Mouse (Mus musculus) embryonic facial prominence, embryonic 13.5 days (tissue): Measurements from ENCODE around the gene Gpr15. TPM values are rescaled to one million over a fixed set of nuclear protein-coding genes. Genes with fewer than 3 reads are reported as not detected.
A peak's percentile ranks its signal among the peaks of the same experiment; 100 is the strongest.

ENCODE experiments used
- ATAC-seq: fragments of 200-750 bp; cut with Nextera tagmentation; 2 replicates; pipeline ENCODE4 v1.8.0; 2017; ENCODE audit warnings: low read depth; ENCODE audit not compliant: insufficient number of reproducible peaks, insufficient read depth, low FRiP score, low TSS enrichment
- H3K27ac ChIP-seq: fragments of 300-500 bp; sonication (generic); 2 replicates; pipeline ENCODE4 v1.5.1; 2015; ENCODE audit warnings: moderate library complexity, mild to moderate bottlenecking, inconsistent platforms
- H3K27me3 ChIP-seq: fragments of 300-500 bp; sonication (generic); 2 replicates; pipeline ENCODE4 v1.6.1; 2015; ENCODE audit warnings: mild to moderate bottlenecking, inconsistent platforms
- H3K36me3 ChIP-seq: fragments of 300-500 bp; sonication (generic); 2 replicates; pipeline ENCODE4 v1.6.1; 2015; ENCODE audit warnings: mild to moderate bottlenecking, inconsistent platforms
- H3K4me1 ChIP-seq: fragments of 300-500 bp; sonication (generic); 2 replicates; pipeline ENCODE4 v1.6.1; 2015; ENCODE audit warnings: inconsistent platforms
- H3K4me2 ChIP-seq: fragments of 300-500 bp; sonication (generic); 2 replicates; pipeline ENCODE4 v1.6.1; 2015; ENCODE audit warnings: moderate library complexity, mild to moderate bottlenecking, inconsistent platforms
- H3K4me3 ChIP-seq: fragments of 300-500 bp; sonication (generic); 2 replicates; pipeline ENCODE4 v1.5.1; 2015; ENCODE audit warnings: mild to moderate bottlenecking, inconsistent platforms
- H3K9ac ChIP-seq: fragments of 300-500 bp; sonication (generic); 2 replicates; pipeline ENCODE4 v1.6.1; 2015; ENCODE audit warnings: mild to moderate bottlenecking, inconsistent platforms
- H3K9me3 ChIP-seq: fragments of 300-500 bp; sonication (generic); 2 replicates; pipeline ENCODE4 v1.6.1; 2016; ENCODE audit warnings: inconsistent platforms
- WGBS: fragments of 180-500 bp; shearing (Covaris S2); methylation state at CpG from one replicate; pipeline ENCODE4 v1.1.7; 2015; ENCODE audit warnings: mixed read lengths; 5-methylcytosine and 5-hydroxymethylcytosine counted together
- polyA plus RNA-seq: library from polyadenylated mRNA; unstranded; fragments of >200 nt; fragmentation: Nextera tagmentation; extraction: Ambion mirVana; gene quantifications from 2 replicates; pipeline ENCODE4 v1.2.1, GENCODE M21; 2015

Gpr15 gene
- 0.21 TPM in 1 of 2 replicates, not detected in the other for polyA plus RNA-seq

- Histone ChIP-seq H3K4me1 (no peaks in the 10 kb centered on the region), H3K4me2 (no peak within 1 kb of the TSS), H3K9me3 (no peaks in the 10 kb centered on the region), H3K4me3 (no peak within 1 kb of the TSS), H3K9ac (no peak within 1 kb of the TSS), H3K27me3 (no peaks in the 10 kb centered on the region), H3K27ac (no peak within 1 kb of the TSS), H3K36me3 (no peaks in the 10 kb centered on the region)
- 89% methylated on average over 7 of the region's 7 CpGs for WGBS
- no peak for ATAC-seq
These were observed at the start of gene Gpr15 for GRCm38 (mm10) chr16:58718666-58719120. Gene Gpr15 (minus strand): TSS chr16:58719070.

- no peaks in the 10 kb centered on the region for H3K9me3 ChIP-seq
- no peak for ATAC-seq
- no peak within 1 kb of the TSS for H3K27ac ChIP-seq
- no peaks in the 10 kb centered on the region for H3K4me1 ChIP-seq
- H3K27me3 ChIP-seq: no peaks in the 10 kb centered on the region
- no peak within 1 kb of the TSS for H3K4me3 ChIP-seq
- no peak within 1 kb of the TSS for H3K4me2 ChIP-seq
- no peak within 1 kb of the TSS for H3K9ac ChIP-seq
- 71% methylated on average over 1 of the region's 1 CpGs for WGBS
- no peaks in the 10 kb centered on the region for H3K36me3 ChIP-seq
These were observed 44.2 kb upstream of the Gpr15 start, which contains the start of gene Olfr172 for GRCm38 (mm10) chr16:58763076-58763475. Gene Olfr172 (minus strand): TSS chr16:58763176.

GRCm38 (mm10) chr16:58756191-58756590 is 37.3 kb upstream of the Gpr15 start:
- H3K4me2 ChIP-seq: no peak overlapping the region
- no peak for ATAC-seq
- no peaks in the 10 kb centered on the region for H3K27me3 ChIP-seq
- no peak overlapping the region for H3K27ac ChIP-seq
- no peaks in the 10 kb centered on the region for H3K36me3 ChIP-seq
- H3K9me3 ChIP-seq: no peaks in the 10 kb centered on the region
- no peaks in the 10 kb centered on the region for H3K4me1 ChIP-seq
- no peak overlapping the region for H3K9ac ChIP-seq
- H3K4me3 ChIP-seq: no peak overlapping the region

DNA sequence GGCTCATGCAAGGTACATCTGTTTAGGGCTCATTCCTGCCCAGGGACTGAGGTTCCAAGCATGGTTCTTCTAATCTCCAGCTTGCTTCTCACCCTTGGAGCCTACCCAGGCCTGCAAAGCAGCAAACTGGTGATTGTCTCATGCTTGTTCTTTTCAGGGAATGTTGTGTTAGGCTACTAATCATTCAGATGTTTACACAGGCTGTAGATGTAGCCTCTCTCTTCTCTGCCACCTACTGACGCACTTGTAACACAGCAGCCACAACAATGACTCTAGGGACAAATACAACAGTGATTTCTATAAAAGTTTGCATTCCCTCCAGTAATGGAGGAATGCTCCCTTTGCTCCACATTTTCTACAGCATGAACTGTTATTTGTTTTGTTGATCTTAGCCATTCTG is 32.4 kb upstream of the Gpr15 start:
- WGBS: 21% methylated on average over 1 of the region's 1 CpGs
- H3K9me3 ChIP-seq: no peaks in the 10 kb centered on the region
- ATAC-seq: no peak
- H3K4me1 ChIP-seq: no peaks in the 10 kb centered on the region
- H3K27ac ChIP-seq: no peak overlapping the region
- H3K4me3 ChIP-seq: no peak overlapping the region
- no peaks in the 10 kb centered on the region for H3K27me3 ChIP-seq
- H3K36me3 ChIP-seq: no peaks in the 10 kb centered on the region
- H3K9ac ChIP-seq: no peak overlapping the region
- H3K4me2 ChIP-seq: no peak overlapping the region

DNA sequence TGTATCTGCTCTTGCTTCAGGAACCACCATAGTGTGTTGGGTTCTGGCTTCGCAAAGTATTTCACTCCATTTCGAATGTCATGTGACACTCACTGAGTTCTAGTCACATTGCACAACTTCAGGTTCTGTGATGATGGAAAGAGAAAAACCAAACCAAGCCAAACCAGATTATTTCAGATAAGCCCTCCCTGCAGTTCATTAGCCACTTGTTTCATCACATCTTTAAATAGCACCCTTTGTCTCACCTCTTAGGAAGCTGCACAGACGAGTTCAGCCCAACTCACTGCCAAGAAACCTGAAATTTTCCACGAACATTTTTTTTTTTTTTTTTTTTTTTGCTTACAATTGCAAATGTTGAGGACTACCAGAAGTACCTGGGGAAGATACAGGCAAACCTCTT is 27.8 kb upstream of the Gpr15 start:
- Histone ChIP-seq H3K4me1 (no peaks in the 10 kb centered on the region), H3K27me3 (no peaks in the 10 kb centered on the region), H3K36me3 (no peaks in the 10 kb centered on the region), H3K9me3 (no peaks in the 10 kb centered on the region), H3K27ac (no peak overlapping the region), H3K4me2 (no peak overlapping the region), H3K9ac (no peak overlapping the region), H3K4me3 (no peak overlapping the region)
- ATAC-seq: no peak
- 64% methylated on average over 4 of the region's 4 CpGs for WGBS

GRCm38 (mm10) chr16:58740751-58741150 is 21.9 kb upstream of the Gpr15 start:
- Histone ChIP-seq H3K4me3 (no peak overlapping the region), H3K4me1 (no peaks in the 10 kb centered on the region), H3K9me3 (no peaks in the 10 kb centered on the region), H3K27me3 (no peaks in the 10 kb centered on the region), H3K36me3 (no peaks in the 10 kb centered on the region), H3K9ac (no peak overlapping the region), H3K27ac (no peak overlapping the region), H3K4me2 (no peak overlapping the region)
- ATAC-seq: no peak
- WGBS: 93% methylated on average over 5 of the region's 5 CpGs

DNA sequence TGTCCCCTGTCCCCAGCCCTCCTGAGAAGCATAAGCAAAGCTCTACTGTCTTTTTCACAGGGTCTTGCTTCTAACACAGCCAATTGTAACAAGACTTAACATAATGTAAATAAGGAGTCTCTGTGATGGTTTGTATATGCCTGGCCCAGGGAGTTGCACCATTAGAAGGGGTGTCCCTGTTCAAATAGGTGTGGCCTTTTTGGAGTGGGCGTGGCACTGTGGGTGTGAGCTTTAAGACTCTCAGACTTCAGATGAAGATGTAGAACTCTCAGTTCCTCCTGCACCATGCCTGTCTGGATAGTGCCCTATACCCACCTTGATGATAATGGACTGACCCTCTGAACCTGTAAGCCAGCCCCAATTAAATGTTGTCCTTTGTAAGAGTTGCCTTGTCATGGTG is 19.9 kb upstream of the Gpr15 start:
- no peak for ATAC-seq
- no peak overlapping the region for H3K27ac ChIP-seq
- H3K9ac ChIP-seq: no peak overlapping the region
- no peak overlapping the region for H3K4me3 ChIP-seq
- no peak overlapping the region for H3K4me2 ChIP-seq
- H3K4me1 ChIP-seq: no peaks in the 10 kb centered on the region
- H3K27me3 ChIP-seq: no peaks in the 10 kb centered on the region
- H3K9me3 ChIP-seq: no peaks in the 10 kb centered on the region
- H3K36me3 ChIP-seq: peaks cover 13% of the 10 kb centered on the region
- 96% methylated on average over 1 of the region's 1 CpGs for WGBS

GRCm38 (mm10) chr16:58738205-58738604 is 19.3 kb upstream of the Gpr15 start:
- Histone ChIP-seq H3K4me2 (no peak overlapping the region), H3K4me1 (no peaks in the 10 kb centered on the region), H3K9ac (no peak overlapping the region), H3K36me3 (peaks cover 18% of the 10 kb centered on the region), H3K27me3 (no peaks in the 10 kb centered on the region), H3K4me3 (no peak overlapping the region), H3K27ac (no peak overlapping the region), H3K9me3 (no peaks in the 10 kb centered on the region)
- no peak for ATAC-seq
- WGBS: 75% methylated on average over 4 of the region's 4 CpGs

GRCm38 (mm10) chr16:58728176-58728671 is 9.4 kb upstream of the Gpr15 start:
- Histone ChIP-seq H3K4me2 (peak overlapping the region; percentile 61), H3K27ac (peak overlapping the region; percentile 83), H3K4me1 (peaks cover 11% of the 10 kb centered on the region), H3K36me3 (peaks cover 31% of the 10 kb centered on the region), H3K27me3 (no peaks in the 10 kb centered on the region), H3K9me3 (no peaks in the 10 kb centered on the region), H3K9ac (peak overlapping the region; percentile 81), H3K4me3 (peak overlapping the region; percentile 79)
- under 1% methylated on average over 29 of the region's 31 CpGs for WGBS
- peak; percentile 91 for ATAC-seq

DNA sequence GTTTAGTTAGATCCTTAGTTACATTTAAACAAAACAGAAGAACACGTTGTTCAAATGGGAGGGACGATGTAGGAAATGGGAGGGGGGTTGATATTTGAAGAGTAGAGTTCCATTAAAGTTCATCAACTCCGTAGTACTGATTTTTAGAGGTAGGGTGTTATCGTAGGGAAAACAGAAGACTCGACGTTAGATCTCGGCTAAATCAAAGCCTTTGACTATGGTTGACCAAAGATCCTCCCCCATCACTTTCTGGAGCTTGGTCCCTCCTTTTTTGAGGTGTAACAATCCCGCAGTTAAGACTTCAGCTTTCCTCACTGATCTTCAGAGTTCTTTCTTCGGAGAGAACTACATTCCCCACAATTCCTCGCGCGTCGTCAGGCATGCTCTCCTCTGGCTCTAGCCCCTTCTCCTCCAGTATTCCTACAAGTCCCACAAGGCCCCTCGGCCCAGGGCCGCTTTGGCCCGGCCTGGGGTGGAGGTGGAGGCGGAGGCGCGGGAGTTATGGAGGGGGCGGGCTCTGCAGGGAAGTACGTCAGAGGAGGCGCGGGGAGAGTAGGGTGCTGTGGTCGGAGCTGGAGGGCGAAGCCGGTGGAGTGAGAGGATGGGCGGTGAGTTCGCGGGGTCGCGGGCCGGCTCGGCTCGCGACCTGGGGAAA is 8.7 kb upstream of the Gpr15 start, which contains the start of gene Cldnd1:
TSS of gene Cldnd1 (plus strand) at position 434 of the 655 bp plus-strand sequence.
- Histone ChIP-seq H3K9me3 (no peaks in the 10 kb centered on the region), H3K4me3 (peak within 1 kb of the TSS; percentile 79), H3K4me1 (peaks cover 11% of the 10 kb centered on the region), H3K9ac (peak within 1 kb of the TSS; percentile 81), H3K27me3 (no peaks in the 10 kb centered on the region), H3K36me3 (peaks cover 25% of the 10 kb centered on the region), H3K4me2 (peak within 1 kb of the TSS; percentile 61), H3K27ac (peak within 1 kb of the TSS; percentile 83)
- 2% methylated on average over 35 of the region's 35 CpGs for WGBS
- ATAC-seq: peak; percentile 100

- Histone ChIP-seq H3K27me3 (no peaks in the 10 kb centered on the region), H3K4me3 (peak overlapping the region; percentile 79), H3K27ac (no peak overlapping the region), H3K4me1 (peaks cover 11% of the 10 kb centered on the region), H3K9ac (no peak overlapping the region), H3K36me3 (peaks cover 18% of the 10 kb centered on the region), H3K9me3 (no peaks in the 10 kb centered on the region), H3K4me2 (peak overlapping the region; percentile 61)
- 71% methylated on average over 11 of the region's 11 CpGs for WGBS
- no peak for ATAC-seq
These were observed 8.0 kb upstream of the Gpr15 start for GRCm38 (mm10) chr16:58726680-58727476.

- 84% methylated on average over 2 of the region's 2 CpGs for WGBS
- no peak overlapping the region for H3K27ac ChIP-seq
- ATAC-seq: no peak
- H3K4me1 ChIP-seq: no peaks in the 10 kb centered on the region
- H3K9ac ChIP-seq: no peak overlapping the region
- no peak overlapping the region for H3K4me3 ChIP-seq
- H3K36me3 ChIP-seq: no peaks in the 10 kb centered on the region
- H3K27me3 ChIP-seq: no peaks in the 10 kb centered on the region
- no peaks in the 10 kb centered on the region for H3K9me3 ChIP-seq
- H3K4me2 ChIP-seq: no peak overlapping the region
These were observed 3.4 kb upstream of the Gpr15 start for GRCm38 (mm10) chr16:58722292-58722691.
